Mouse (Mus musculus) myocyte (in vitro differentiated cells): ENCODE data around the gene 2700097O09Rik. TPM values are rescaled to one million over a fixed set of nuclear protein-coding genes. Genes with fewer than 3 reads are reported as not detected.
A peak's percentile ranks its signal among the peaks of the same experiment; 100 is the strongest.
"Not testable (repeated sequence)": the region's sequence is repeated elsewhere in the genome, so short reads cannot be mapped to it uniquely, and the experiment has no call there.

ENCODE experiments used
- H3K27me3 ChIP-seq: one replicate; pipeline ENCODE4 v1.6.1; 2011; ENCODE audit not compliant: control insufficient read depth, insufficient read depth, insufficient read length
- H3K36me3 ChIP-seq: one replicate; pipeline ENCODE4 v1.6.1; 2011; ENCODE audit not compliant: control insufficient read depth, insufficient read depth
- H3K4me2 ChIP-seq: one replicate; pipeline ENCODE4 v1.6.1; 2011; ENCODE audit warnings: low read depth, control low read depth
- H3K4me3 ChIP-seq: one replicate; pipeline ENCODE4 v1.5.1; 2011; ENCODE audit warnings: mild to moderate bottlenecking, control low read depth, moderate library complexity
- H3K79me2 ChIP-seq: one replicate; pipeline ENCODE4 v1.6.1; 2011; ENCODE audit not compliant: control insufficient read depth, insufficient read depth
- H3ac ChIP-seq: one replicate; pipeline ENCODE4 v1.6.1; 2011; ENCODE audit not compliant: control insufficient read depth, insufficient read length
- MAX ChIP-seq: IDR thresholded peaks from one replicate; pipeline ENCODE4 v1.6.1; 2011; ENCODE audit warnings: low read depth, mild to moderate bottlenecking, control low read depth
- MYOD1 ChIP-seq, 3 experiments: IDR thresholded peaks; one replicate each; pipeline ENCODE4 v1.6.1; 2011; ENCODE audit warnings: control low read depth in 2 of 3, low read depth in 2 of 3, mild to moderate bottlenecking in 2 of 3, moderate library complexity in 1 of 3; ENCODE audit not compliant: insufficient read length in 2 of 3, control insufficient read depth in 1 of 3
- MYOG ChIP-seq, 3 experiments: IDR thresholded peaks; one replicate each; pipeline ENCODE4 v1.6.1; 2011; ENCODE audit warnings: control low read depth in 2 of 3, low read depth in 2 of 3, mild to moderate bottlenecking in 2 of 3; ENCODE audit not compliant: insufficient read length in 2 of 3, control insufficient read depth in 1 of 3, insufficient read depth in 1 of 3
- POLR2A ChIP-seq: IDR thresholded peaks from one replicate; pipeline ENCODE4 v1.6.1; 2011; ENCODE audit warnings: low read depth, mild to moderate bottlenecking, control low read depth, moderate library complexity; ENCODE audit not compliant: insufficient read length
- REST ChIP-seq: IDR thresholded peaks from one replicate; pipeline ENCODE4 v1.6.1; 2011; ENCODE audit warnings: mild to moderate bottlenecking, control low read depth, moderate library complexity; ENCODE audit not compliant: insufficient read depth, insufficient read length
- SRF ChIP-seq: IDR thresholded peaks from one replicate; pipeline ENCODE4 v1.6.1; 2011; ENCODE audit warnings: low read depth; ENCODE audit not compliant: control insufficient read depth, insufficient read length
- TCF12 ChIP-seq: IDR thresholded peaks from one replicate; pipeline ENCODE4 v1.6.1; 2011; ENCODE audit warnings: mild to moderate bottlenecking, control low read depth; ENCODE audit not compliant: poor library complexity, insufficient read depth, severe bottlenecking
- USF1 ChIP-seq: IDR thresholded peaks from one replicate; pipeline ENCODE4 v1.6.1; 2011; ENCODE audit warnings: low read depth, mild to moderate bottlenecking, control low read depth, moderate library complexity
- polyA plus RNA-seq: library from polyadenylated mRNA; unstranded; fragments of >200 nt; fragmentation: generic; extraction: Trizol; gene quantifications from one replicate; pipeline ENCODE4 v1.2.1, GENCODE M21; 2012; ENCODE audit warnings: missing spikeins

2700097O09Rik gene
- 4.5 TPM for polyA plus RNA-seq

DNA sequence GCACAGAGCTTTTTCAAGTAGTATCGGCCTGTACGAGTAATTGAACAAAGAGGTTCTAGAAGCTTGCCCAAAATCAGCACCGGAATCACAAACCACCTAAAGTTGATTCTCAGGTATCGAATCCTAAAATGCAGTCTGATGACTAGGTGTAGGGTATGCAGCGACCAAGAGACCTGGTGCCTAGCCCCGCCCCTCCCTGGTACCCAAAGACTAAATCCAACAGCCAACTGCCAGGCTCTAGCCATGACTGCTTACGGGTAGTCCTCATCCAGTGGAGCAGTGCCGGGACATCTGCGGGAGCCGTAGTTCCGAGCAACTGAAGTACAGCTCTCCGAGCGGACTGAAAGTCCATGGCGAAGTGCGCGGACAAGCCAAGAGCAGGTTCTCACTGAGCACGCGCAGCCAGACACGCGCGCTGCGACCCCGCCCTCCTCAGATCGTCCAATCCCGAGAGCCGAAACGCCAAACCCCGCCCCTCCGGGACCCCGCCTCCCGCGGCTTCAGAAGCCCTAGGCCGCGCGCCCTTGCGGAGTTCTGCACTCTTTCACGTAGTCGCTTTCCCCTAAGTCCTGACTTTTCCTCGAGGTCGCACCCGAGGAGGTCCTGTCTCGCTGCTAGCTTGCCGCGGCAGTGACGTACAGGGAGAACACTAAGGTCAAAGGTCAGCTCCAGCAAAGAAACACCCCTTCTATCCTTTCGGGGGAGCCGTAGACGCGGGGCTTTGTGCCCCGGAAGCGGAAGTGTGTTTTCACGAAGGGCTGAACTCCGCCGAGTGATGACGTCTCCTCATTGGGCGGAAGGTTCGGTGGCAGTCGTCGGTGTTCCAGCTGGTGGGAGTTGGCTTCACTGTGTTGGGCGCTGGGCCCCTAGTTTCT lies at the start of gene 2700097O09Rik, which contains the start of gene Srp54a:
Gene 2700097O09Rik (minus strand): TSS at position 385 of the 875 bp plus-strand sequence.
Gene Srp54a (plus strand): TSS at position 537 of the 875 bp plus-strand sequence.
- peak; percentile 45 for TF ChIP-seq POLR2A
- not testable (repeated sequence) for H3K27me3 ChIP-seq, H3K36me3 ChIP-seq
- Histone ChIP-seq H3K4me2 (peak within 1 kb of the TSS; percentile 78), H3K4me3 (peak within 1 kb of the TSS; percentile 49), H3K79me2 (peaks cover 17% of the 10 kb centered on the region), H3ac (peak within 1 kb of the TSS; percentile 28)

DNA sequence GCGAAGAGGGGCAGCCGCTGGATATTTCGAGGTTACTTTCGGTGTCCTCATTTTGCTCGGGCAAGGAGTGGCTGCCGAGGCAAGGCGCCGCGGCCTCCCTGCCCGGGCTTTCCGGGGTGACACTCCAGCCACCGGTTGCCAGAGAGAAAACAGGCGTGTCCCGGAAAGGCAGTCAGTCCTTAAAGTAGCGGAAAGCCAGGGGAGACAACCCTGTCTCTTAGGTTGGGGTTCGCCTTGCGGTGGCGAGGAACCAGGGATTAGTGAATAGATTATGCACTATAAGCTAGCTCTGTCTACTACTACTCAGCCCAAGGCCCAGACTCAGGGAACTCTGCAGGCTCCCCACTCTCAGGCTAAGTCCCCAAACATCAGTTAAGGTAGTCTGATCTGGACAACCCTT lies 44.8 kb upstream of the 2700097O09Rik start:
- H3K4me2 ChIP-seq, H3K36me3 ChIP-seq, H3ac ChIP-seq, H3K4me3 ChIP-seq, H3K27me3 ChIP-seq, H3K79me2 ChIP-seq: not testable (repeated sequence)

- not testable (repeated sequence) for H3K79me2 ChIP-seq, H3K27me3 ChIP-seq, H3ac ChIP-seq, H3K4me3 ChIP-seq, H3K36me3 ChIP-seq, H3K4me2 ChIP-seq
Measured at GRCm38 (mm10) chr12:55124242-55124641, 44.3 kb upstream of the 2700097O09Rik start, which contains the start of gene Fam177a. Fam177a (plus strand) TSS chr12:55124469.

- not testable (repeated sequence) for H3K79me2 ChIP-seq
Measured at GRCm38 (mm10) chr12:55112616-55113015, 32.7 kb upstream of the 2700097O09Rik start.

DNA sequence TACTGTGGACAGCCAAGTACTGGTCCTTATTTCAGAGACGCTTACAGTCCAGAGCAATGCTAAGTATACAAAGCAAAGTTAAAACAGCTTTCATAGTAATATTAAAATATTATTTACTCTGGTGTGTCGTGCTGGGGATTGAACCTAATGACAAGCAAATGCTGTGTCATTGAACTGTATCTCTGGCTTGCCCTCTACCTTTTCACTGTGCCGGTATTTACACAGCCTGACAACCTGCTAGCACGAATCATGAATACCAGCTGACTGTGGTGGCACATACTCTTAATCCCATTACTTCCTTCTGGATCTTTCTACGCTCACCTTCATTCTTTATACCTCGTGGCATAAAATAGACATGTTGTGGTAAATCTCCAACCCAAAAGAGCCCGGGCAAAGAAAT lies 12.2 kb upstream of the 2700097O09Rik start:
- H3K4me3 ChIP-seq, H3K79me2 ChIP-seq, H3K27me3 ChIP-seq, H3K36me3 ChIP-seq, H3K4me2 ChIP-seq, H3ac ChIP-seq: not testable (repeated sequence)

More at GRCm38 (mm10) chr12:55112616-55113015, 32.7 kb upstream of the 2700097O09Rik start:
- not testable (repeated sequence) for H3K4me2 ChIP-seq, H3K27me3 ChIP-seq, H3K4me3 ChIP-seq, H3K36me3 ChIP-seq, H3ac ChIP-seq

- peak overlapping the region; percentile 49 for H3K4me3 ChIP-seq
- peaks cover 18% of the 10 kb centered on the region for H3K79me2 ChIP-seq
- peak overlapping the region; percentile 24 for H3K4me2 ChIP-seq
- peak overlapping the region; percentile 28 for H3ac ChIP-seq
- not testable (repeated sequence) for H3K36me3 ChIP-seq, H3K27me3 ChIP-seq
Measured at GRCm38 (mm10) chr12:55080601-55080942, 662 bp upstream of the 2700097O09Rik start.

GRCm38 (mm10) chr12:55078706-55079105 lies 1.2 kb downstream of the 2700097O09Rik start:
- H3K4me2 ChIP-seq = peak overlapping the region; percentile 78
- peak overlapping the region; percentile 49 for H3K4me3 ChIP-seq
- H3K79me2 ChIP-seq = peaks cover 18% of the 10 kb centered on the region
- H3ac ChIP-seq, H3K36me3 ChIP-seq, H3K27me3 ChIP-seq: not testable (repeated sequence)

DNA sequence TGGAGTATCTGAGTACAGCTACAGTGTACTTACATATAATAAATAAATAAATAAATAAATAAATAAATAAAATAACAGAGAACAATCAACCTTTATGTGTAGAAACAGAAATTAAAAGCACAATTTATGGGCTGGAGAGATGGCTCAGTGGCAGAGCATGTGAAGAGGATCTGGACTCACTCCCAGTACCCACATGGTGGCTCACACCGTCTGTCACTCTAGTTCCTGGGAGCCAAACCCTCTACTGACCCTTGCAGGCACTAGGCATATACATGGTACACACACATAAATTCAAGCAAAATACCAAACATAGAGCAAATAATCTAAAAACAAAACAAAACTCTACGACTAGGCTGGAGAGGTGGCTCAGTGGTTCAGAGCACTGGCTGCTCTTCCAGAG lies 4.6 kb downstream of the 2700097O09Rik start:
- no peaks in the 10 kb centered on the region for H3K36me3 ChIP-seq
- H3K27me3 ChIP-seq = no peaks in the 10 kb centered on the region
- H3ac ChIP-seq = no peak overlapping the region
- no peak overlapping the region for H3K4me3 ChIP-seq
- no peak overlapping the region for H3K4me2 ChIP-seq
- TF ChIP-seq REST (no peak), TCF12 (no peak), POLR2A (no peak), MAX (no peak), SRF (no peak), MYOG (IDR thresholded peaks at IDR 0.05; ENCODE audit: control insufficient read depth in 1 of 3, insufficient read depth in 1 of 3, insufficient read length in 2 of 3, low read depth in 2 of 3) (no peak), MYOD1 (IDR thresholded peaks at IDR 0.05; ENCODE audit: control insufficient read depth in 1 of 3, insufficient read length in 2 of 3, low read depth in 2 of 3) (no peak), USF1 (no peak)
- peaks cover 21% of the 10 kb centered on the region for H3K79me2 ChIP-seq
